Mouse (Mus musculus) forebrain, embryonic 11.5 days (tissue): ENCODE measurements around the gene Foxk1. TPM values are rescaled to one million over a fixed set of nuclear protein-coding genes. Genes with fewer than 3 reads are reported as not detected.

ENCODE experiments used
- ATAC-seq: fragments of 200-750 bp; cut with Nextera tagmentation; replicated peaks from 2 replicates; pipeline ENCODE4 v1.8.0; 2017; ENCODE audit warnings: moderate TSS enrichment; ENCODE audit not compliant: low FRiP score
- DNase-seq: peaks from one replicate; pipeline ENCODE4 v3.0.0-alpha.2; 2017; ENCODE audit warnings: low spot score
- H3K27ac ChIP-seq: fragments of 300-500 bp; sonication (generic); 2 replicates; pipeline ENCODE4 v1.5.1; 2014; ENCODE audit warnings: low read depth, low read length
- H3K27me3 ChIP-seq: fragments of 300-500 bp; sonication (generic); 2 replicates; pipeline ENCODE4 v1.6.1; 2014; ENCODE audit warnings: mild to moderate bottlenecking, low read length, mixed read lengths; ENCODE audit not compliant: control insufficient read depth, insufficient read depth
- H3K36me3 ChIP-seq: fragments of 300-500 bp; sonication (generic); 2 replicates; pipeline ENCODE4 v1.6.1; 2014; ENCODE audit warnings: mild to moderate bottlenecking, low read length, moderate library complexity, mixed read lengths; ENCODE audit not compliant: control insufficient read depth, insufficient read depth
- H3K4me1 ChIP-seq: fragments of 300-500 bp; sonication (generic); replicated peaks from 2 replicates; pipeline ENCODE4 v1.6.1; 2014; ENCODE audit warnings: low read length, mixed read lengths; ENCODE audit not compliant: control insufficient read depth, insufficient read depth
- H3K4me2 ChIP-seq: fragments of 300-500 bp; sonication (generic); 2 replicates; pipeline ENCODE4 v1.6.1; 2014; ENCODE audit warnings: low read depth, mild to moderate bottlenecking, low read length, moderate library complexity, mixed read lengths; ENCODE audit not compliant: severe bottlenecking
- H3K4me3 ChIP-seq: fragments of 300-500 bp; sonication (generic); 2 replicates; pipeline ENCODE4 v1.5.1; 2014; ENCODE audit warnings: low read depth, low read length
- H3K9ac ChIP-seq: fragments of 300-500 bp; sonication (generic); 2 replicates; pipeline ENCODE4 v1.6.1; 2014; ENCODE audit warnings: low read length
- H3K9me3 ChIP-seq: fragments of 300-500 bp; sonication (generic); 2 replicates; pipeline ENCODE4 v1.6.1; 2016; ENCODE audit warnings: low read length, mixed read lengths; ENCODE audit not compliant: control insufficient read depth
- WGBS: fragments of 180-500 bp; shearing (Covaris S2); extraction: QIAGEN DNeasy Blood & Tissue Kit; methylation state at CpG from one replicate; pipeline ENCODE4 v1.1.7; 2014; 5-methylcytosine and 5-hydroxymethylcytosine counted together
- polyA plus RNA-seq: library from polyadenylated mRNA; unstranded; fragments of >200 nt; fragmentation: Nextera tagmentation; extraction: Ambion mirVana; gene quantifications from 2 replicates; pipeline ENCODE4 v1.2.1, GENCODE M21; 2014

Foxk1 gene
- polyA plus RNA-seq, 1 experiment from 2014 or later = 5.0 TPM

DNA sequence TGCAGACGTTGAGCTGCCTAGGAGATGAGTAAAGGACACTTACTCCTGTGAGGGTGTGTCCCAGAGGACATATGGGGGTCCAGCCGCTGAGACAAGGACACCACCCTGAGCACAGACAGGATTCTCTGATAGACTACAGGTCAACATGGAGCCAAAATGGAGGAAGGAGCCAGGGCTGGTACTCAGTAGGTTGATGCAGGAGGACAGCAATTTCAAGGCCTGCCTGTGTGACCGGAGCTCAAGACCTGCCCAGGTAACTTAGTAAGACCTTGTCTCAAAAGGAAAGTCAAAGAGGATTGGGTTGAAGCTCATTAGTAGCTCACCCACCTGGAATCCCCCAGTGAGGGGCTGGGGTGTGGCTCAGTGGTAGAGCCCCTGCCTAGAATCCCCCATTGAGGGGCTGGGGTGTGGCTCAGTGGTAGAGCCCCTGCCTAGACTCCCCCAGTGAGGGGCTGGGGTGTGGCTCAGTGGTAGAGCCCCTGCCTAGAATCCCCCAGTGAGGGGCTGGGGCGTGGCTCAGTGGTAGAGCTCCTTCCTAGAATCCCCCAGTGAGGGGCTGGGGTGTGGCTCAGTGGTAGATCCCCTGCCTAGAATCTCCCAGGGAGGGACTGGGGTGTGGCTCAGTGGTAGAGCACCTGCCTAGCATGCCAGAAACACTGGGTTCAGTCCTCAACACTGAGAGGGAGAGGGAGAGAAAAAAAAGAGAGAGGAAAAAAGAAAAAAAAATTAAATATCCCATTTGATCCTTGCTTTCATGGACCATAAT is 30.7 kb upstream of the Foxk1 start:
- 84% methylated on average over 4 of the region's 4 CpGs for WGBS
- peaks cover 22% of the 10 kb centered on the region; the same call in 1 of the 2 replicates for H3K4me1 ChIP-seq
- no peak overlapping the region for H3K4me3 ChIP-seq

DNA sequence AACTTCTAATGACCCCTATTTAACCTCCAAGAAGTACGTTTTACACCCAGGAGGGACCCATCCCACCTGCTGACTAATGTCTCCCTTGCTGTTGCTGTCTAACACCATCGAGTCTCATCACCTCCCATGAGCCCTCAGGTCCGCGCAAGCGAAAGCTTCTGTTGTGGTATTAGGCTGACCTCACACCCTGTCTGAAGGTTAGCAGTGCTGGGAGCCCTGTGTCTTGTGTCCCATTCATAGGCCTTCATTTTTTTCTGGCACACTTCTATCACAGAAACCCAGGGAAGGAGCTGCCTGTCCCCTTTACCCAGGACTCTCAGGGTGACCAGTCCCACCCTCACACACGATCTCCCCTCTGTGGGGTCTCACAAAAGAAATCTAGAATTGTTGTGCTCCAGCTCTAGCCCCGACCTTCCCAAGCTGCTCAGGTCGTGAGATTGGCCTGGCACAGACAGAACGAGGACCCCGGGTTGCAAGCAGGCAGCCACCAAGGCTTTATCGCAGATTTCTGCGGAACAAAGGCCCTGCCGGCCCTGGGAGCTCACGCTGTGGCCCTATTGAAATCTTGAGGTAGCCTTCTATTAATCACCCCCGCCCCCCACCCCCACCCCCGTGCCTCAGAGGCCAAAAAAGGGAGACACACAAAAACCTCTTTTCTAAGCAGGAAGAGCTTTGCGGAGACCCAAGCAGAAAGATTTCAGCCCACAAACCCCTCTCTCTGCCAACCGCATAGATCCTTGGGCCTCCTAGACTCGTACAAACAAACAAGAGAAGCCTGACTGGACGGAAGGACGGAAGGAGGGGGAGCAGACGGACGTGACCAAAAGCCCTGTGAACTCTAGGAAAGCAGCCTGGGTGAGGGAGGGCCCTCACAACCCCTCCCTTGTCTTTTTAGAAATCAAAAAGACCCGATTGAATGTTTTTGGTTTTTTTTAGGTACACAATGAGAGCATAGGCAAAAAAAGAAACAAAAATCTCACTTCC is 29.8 kb upstream of the Foxk1 start:
- Histone ChIP-seq H3K4me1 (peaks cover 22% of the 10 kb centered on the region; the same call in 1 of the 2 replicates), H3K27ac (peak overlapping the region; percentile 98), H3K4me3 (no peak overlapping the region)

More for the DNA sequence above, 30.7 kb upstream of the Foxk1 start:
- ATAC-seq (no peak), DNase-seq (no peak)
- Histone ChIP-seq H3K9ac (no peak overlapping the region), H3K27ac (peak overlapping the region; percentile 98), H3K36me3 (no peaks in the 10 kb centered on the region), H3K9me3 (peaks cover 3% of the 10 kb centered on the region), H3K27me3 (no peaks in the 10 kb centered on the region), H3K4me2 (no peak overlapping the region; the same call in 1 of the 2 replicates)

DNA sequence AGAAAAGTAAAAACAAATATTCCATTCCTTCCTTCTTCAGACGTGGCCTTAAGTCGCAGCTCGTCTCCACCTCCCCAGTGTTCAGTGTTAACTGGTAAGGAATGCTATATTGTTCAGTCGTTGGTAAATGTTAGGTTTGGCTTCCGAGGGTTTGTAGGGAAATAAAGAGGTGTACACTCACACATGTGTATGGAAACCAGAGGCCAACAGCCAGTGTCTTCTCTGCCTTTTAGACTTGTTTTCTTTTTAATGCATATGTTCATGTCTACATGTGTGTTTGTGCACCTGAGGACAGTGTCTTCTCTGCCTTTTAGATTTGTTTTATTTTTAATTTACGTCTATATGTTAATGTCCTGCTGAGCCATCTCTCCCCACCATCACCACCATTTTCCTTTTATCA is 29.1 kb upstream of the Foxk1 start:
- Histone ChIP-seq H3K27me3 (no peaks in the 10 kb centered on the region), H3K36me3 (no peaks in the 10 kb centered on the region), H3K4me2 (peak overlapping the region; percentile 37; the same call in 1 of the 2 replicates), H3K4me3 (no peak overlapping the region), H3K9me3 (peaks cover 3% of the 10 kb centered on the region), H3K27ac (peak overlapping the region; percentile 98), H3K4me1 (peaks cover 20% of the 10 kb centered on the region; the same call in 1 of the 2 replicates), H3K9ac (peak overlapping the region; percentile 23; the same call in 1 of the 2 replicates)
- 10% methylated on average over 6 of the region's 6 CpGs for WGBS
- ATAC-seq (no peak), DNase-seq (no peak)

More for the DNA sequence above, 29.8 kb upstream of the Foxk1 start:
- ATAC-seq (peak; percentile 63), DNase-seq (peak; percentile 90)
- Histone ChIP-seq H3K9ac (peak overlapping the region; percentile 45), H3K36me3 (no peaks in the 10 kb centered on the region), H3K9me3 (peaks cover 3% of the 10 kb centered on the region), H3K4me2 (peak overlapping the region; percentile 37; the same call in 1 of the 2 replicates), H3K27me3 (no peaks in the 10 kb centered on the region)
- 3% methylated on average over 24 of the region's 24 CpGs for WGBS

DNA sequence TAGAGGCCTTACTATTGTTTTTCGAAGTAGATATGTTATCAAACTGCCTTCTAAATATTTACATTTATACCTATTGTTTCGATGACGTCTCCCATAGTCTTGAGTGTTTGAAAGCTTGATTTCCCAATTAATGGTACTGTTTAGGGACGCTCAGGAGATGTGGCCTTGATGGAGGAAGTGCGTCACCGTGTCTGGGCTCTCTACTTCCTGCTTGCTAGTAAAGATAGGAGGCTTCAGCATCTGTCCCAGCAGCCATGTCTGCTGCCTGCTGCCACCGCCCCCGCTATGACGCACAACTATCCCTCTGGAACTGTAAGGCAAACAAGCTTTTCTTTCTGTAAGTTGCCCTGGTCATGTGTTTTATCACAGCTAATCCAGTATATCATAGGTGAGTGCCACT is 27.0 kb upstream of the Foxk1 start:
- 93% methylated on average over 9 of the region's 9 CpGs for WGBS
- DNase-seq = no peak
- no peak for ATAC-seq
- no peak overlapping the region for H3K27ac ChIP-seq
- peaks cover 17% of the 10 kb centered on the region; the same call in 1 of the 2 replicates for H3K4me1 ChIP-seq
- no peaks in the 10 kb centered on the region for H3K27me3 ChIP-seq
- H3K4me2 ChIP-seq = no peak overlapping the region
- no peak overlapping the region for H3K4me3 ChIP-seq
- no peak overlapping the region for H3K9ac ChIP-seq
- H3K36me3 ChIP-seq = no peaks in the 10 kb centered on the region
- peaks cover 3% of the 10 kb centered on the region for H3K9me3 ChIP-seq

DNA sequence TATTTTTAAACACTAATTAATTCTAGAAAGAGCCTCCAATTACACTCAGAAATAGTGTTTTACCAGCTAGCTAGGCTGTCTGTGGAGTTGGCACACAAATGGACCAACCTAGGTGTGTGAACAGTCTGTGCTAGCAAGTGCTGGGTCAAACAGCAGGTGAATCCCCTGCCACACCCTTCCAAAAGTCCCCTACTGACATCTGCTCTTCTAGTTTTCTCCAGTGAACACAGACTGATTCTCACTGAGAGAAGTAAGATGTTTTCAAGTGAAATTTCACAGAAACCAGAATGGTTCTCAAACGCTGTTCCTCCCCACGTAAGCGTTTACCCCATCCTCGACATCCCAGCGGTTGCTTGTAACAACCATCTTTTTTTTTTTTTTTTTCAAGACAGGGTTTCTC is 25.7 kb upstream of the Foxk1 start:
- Histone ChIP-seq H3K9ac (no peak overlapping the region), H3K36me3 (no peaks in the 10 kb centered on the region), H3K4me2 (no peak overlapping the region), H3K27ac (no peak overlapping the region), H3K27me3 (no peaks in the 10 kb centered on the region), H3K4me3 (no peak overlapping the region), H3K9me3 (peaks cover 3% of the 10 kb centered on the region), H3K4me1 (peaks cover 14% of the 10 kb centered on the region; the same call in 1 of the 2 replicates)
- ATAC-seq (no peak), DNase-seq (no peak)
- WGBS = 96% methylated on average over 5 of the region's 5 CpGs

DNA sequence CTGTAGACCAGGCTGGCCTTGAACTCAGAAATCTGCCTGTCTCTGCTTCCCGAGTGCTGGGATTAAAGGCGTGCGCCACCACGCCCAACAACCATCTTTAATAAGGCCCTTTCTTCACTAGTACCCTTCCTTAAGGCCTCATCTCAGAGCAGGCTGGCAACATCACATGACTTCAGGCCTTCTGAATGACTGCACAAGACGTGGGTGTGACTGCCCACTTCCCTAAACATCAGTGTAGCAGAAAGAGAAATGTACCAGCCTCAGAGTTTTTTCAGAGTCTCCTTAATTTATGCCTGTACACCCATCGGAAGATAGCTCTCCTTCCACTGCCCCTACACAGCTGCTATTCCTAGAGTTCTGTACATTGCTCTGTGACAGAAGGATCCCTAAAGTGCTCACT is 25.2 kb upstream of the Foxk1 start:
- no peak for ATAC-seq
- WGBS = 88% methylated on average over 6 of the region's 6 CpGs

DNA sequence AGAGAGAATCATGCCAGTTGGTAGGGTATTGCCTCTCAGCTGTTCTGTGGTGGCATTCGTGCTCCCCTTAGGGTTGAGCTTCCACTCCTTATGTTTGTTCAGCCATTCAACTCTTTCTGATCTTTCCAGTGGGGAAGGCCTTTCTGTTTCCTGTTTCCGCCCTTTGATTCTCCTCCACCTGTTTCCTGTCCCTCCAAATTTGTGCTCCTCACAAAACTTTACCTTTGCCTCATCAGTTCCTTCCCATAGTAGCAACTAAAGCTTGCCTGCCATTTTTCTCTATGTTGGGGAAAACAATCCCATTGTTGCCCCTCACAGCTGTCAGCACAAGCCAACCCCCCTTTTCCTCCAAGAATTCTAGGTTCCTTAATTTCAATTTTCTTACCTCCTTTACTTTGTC is 23.2 kb upstream of the Foxk1 start:
- no peak for ATAC-seq
- H3K27ac ChIP-seq = no peak overlapping the region

More for the DNA sequence above, 25.2 kb upstream of the Foxk1 start:
- no peak overlapping the region for H3K27ac ChIP-seq
- peaks cover 3% of the 10 kb centered on the region for H3K9me3 ChIP-seq
- no peak overlapping the region for H3K9ac ChIP-seq
- no peaks in the 10 kb centered on the region for H3K27me3 ChIP-seq
- no peaks in the 10 kb centered on the region for H3K36me3 ChIP-seq
- DNase-seq = no peak
- peaks cover 11% of the 10 kb centered on the region; the same call in 1 of the 2 replicates for H3K4me1 ChIP-seq
- no peak overlapping the region for H3K4me3 ChIP-seq
- no peak overlapping the region for H3K4me2 ChIP-seq

DNA sequence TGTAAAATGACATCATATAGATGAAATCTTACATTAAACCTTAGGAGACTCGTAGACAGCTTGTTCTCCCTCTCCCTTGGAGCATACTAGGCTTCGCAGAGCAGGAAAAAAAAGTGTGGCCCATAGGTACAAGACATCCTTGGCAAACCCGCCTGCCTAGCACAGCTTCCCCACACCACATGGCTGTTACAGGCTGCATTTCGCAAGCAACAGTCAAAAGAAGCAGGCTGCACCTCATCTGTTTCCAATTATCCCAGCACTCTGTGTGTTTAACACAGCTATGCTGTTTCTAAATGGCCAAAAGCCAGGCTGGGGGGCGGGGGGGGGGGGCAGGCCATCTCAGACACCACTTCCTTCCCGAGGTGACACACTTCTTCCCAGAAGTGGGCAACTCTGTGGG is 20.8 kb upstream of the Foxk1 start:
- H3K27me3 ChIP-seq = no peaks in the 10 kb centered on the region
- no peak overlapping the region for H3K9ac ChIP-seq
- 60% methylated on average over 6 of the region's 6 CpGs for WGBS
- H3K4me3 ChIP-seq = no peak overlapping the region
- H3K4me2 ChIP-seq = no peak overlapping the region
- ATAC-seq (no peak), DNase-seq (no peak)
- H3K36me3 ChIP-seq = no peaks in the 10 kb centered on the region
- H3K27ac ChIP-seq = no peak overlapping the region
- H3K4me1 ChIP-seq = peaks cover 10% of the 10 kb centered on the region
- H3K9me3 ChIP-seq = no peaks in the 10 kb centered on the region

More for the DNA sequence above, 23.2 kb upstream of the Foxk1 start:
- no peaks in the 10 kb centered on the region for H3K27me3 ChIP-seq
- H3K4me1 ChIP-seq = no peaks in the 10 kb centered on the region; the same call in 1 of the 2 replicates
- DNase-seq = no peak
- H3K9ac ChIP-seq = no peak overlapping the region
- H3K4me3 ChIP-seq = no peak overlapping the region
- peaks cover 3% of the 10 kb centered on the region for H3K9me3 ChIP-seq
- H3K36me3 ChIP-seq = no peaks in the 10 kb centered on the region
- 75% methylated on average over 2 of the region's 2 CpGs for whole genome bisulfite sequencing
- no peak overlapping the region for H3K4me2 ChIP-seq
